Mouse (Mus musculus): ENCODE measurements around the gene Pkm.

The Pkm gene

GRCm38 (mm10) chr9:59716275-59716898 is 60.2 kb downstream of the Pkm start:
- DNase-seq, result peak; percentile 65

- DNase-seq, result no peak
Measured at GRCm38 (mm10) chr9:59718237-59718636, 62.1 kb downstream of the Pkm start.

GRCm38 (mm10) chr9:59721144-59721543 is 65.0 kb downstream of the Pkm start:
- no peak for DNase-seq

- peak; percentile 74 for DNase-seq
Measured at GRCm38 (mm10) chr9:59723096-59723657, 67.0 kb downstream of the Pkm start.

GRCm38 (mm10) chr9:59723791-59724442 is 67.7 kb downstream of the Pkm start:
- peak; percentile 91 for DNase-seq

GRCm38 (mm10) chr9:59725515-59725914 is 69.3 kb downstream of the Pkm start:
- no peak for DNase-seq

GRCm38 (mm10) chr9:59727569-59728286 is 71.6 kb downstream of the Pkm start:
- peak; percentile 71 for DNase-seq

Data from kidney, adult 11 months (tissue).